Mouse (Mus musculus): ENCODE data around the gene S100a5. TPM values are rescaled to one million over a fixed set of nuclear protein-coding genes. Genes with fewer than 3 reads are reported as not detected.
A peak's percentile ranks its signal among the peaks of the same experiment; 100 is the strongest.

Gene S100a5
- polyA plus RNA-seq, 2 experiments from 2014 or later = not detected

DNA sequence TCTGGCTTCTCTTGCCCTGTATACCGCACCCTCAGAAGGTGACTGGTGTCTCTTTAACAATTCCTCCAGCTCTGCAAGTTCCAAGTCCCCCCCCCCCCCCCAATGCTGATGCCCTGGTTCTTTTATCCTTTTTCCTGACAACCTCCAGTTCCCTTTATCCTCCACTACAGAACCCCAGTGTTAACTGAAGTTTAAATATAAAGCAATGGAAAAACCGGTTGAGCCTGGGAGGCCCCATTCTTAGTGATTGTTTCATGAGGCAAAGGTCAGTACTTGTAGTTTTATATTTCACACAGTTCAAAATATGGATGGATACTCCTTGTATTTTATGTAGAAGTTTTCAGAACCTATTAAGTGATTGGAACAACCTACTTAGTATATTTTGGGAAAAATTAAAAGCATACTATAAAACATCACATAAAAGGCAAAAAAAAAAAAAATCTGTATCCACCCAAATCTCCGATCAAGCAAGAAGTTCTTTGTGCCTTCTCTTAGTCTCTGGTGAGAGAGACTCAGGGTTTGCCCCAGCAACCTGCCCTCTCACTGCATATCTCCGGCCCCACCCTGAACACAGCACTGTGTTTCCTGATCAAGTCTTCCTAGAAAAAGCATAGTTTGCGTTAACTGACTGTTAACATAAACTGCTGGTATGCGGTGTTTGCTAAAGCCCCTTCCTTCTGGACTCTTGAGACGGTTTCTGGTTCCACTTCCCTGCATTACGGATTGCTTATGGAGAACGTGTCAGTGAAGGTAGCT is 18.1 kb downstream of the S100a5 start:
- no peak for ATAC-seq

DNA sequence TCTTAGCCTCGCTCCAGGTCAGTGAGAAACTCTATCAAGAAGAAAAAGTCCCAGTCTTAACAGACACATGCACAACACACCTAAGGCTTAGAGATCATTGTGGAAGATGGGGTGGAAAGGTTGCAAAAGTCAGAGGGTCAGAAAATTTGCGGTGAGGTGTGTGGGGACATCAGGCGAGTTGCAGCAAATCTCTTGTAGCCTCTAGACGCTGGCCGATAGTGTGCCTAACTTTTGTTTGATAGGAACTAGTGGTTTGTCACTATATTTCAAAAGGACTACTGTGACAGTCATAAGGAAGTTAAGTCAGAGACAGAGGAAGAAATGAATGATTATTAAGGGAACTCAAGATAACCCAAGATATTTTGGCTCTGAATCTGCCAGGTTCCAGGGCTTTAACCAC is 19.0 kb downstream of the S100a5 start:
- ATAC-seq = no peak

DNA sequence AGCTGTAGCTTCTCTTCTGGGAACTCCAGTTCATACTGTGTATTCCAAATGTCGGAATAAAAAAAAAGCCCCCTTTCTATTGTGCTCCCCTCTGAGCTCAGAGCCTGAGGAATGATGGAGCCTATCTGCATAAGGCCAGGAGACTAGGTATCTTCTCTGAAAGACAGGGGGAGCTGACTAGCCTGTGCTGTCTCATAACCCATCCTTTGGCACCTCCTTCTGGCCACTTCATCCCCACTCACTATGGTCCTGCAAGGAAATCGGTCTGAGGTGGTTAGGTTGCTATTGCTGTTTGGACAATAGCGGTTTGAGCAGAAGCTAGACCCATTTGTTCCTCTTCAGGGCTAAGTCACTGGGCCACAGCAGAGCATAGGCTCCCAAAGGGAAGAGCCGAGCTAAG is 19.5 kb downstream of the S100a5 start:
- ATAC-seq = no peak

DNA sequence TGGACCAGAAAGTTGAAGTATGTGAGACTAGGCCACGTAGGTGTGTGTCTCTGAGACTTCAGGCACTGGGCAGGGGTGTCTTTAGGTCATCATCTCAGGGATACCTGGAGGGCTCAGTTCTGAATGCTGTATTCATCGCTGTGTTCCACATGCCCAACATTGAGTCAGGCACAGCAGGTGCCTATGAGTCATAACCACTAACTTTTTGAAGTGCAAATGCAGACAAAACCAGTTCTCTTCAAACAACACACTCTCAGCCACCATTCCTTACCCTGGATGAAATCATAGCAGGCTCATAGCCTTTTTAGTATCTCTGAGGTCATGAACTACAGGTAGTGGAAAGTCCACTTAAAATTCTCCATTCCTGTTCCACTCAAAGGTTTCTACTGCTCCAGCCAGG is 21.0 kb downstream of the S100a5 start:
- peak; percentile 43 for ATAC-seq

DNA sequence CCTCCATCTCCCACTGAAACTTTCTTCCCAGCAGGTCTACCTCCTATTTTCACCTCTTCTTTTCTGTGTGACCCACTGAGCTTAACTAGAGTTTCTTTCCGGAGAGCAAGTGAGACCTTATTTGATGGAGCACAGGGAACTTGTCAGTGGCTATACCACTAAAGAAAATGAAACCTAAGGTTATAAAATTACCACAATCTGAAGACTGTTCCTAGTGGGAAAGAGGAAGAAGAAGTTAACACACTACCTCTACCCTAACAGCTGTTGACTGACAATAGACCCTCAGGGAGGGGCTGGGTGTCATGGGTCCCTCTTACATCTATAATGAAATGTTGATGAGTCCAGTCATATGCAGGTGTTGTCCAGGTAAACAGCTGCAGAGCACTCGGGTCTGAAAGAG is 23.7 kb downstream of the S100a5 start:
- ATAC-seq = no peak

DNA sequence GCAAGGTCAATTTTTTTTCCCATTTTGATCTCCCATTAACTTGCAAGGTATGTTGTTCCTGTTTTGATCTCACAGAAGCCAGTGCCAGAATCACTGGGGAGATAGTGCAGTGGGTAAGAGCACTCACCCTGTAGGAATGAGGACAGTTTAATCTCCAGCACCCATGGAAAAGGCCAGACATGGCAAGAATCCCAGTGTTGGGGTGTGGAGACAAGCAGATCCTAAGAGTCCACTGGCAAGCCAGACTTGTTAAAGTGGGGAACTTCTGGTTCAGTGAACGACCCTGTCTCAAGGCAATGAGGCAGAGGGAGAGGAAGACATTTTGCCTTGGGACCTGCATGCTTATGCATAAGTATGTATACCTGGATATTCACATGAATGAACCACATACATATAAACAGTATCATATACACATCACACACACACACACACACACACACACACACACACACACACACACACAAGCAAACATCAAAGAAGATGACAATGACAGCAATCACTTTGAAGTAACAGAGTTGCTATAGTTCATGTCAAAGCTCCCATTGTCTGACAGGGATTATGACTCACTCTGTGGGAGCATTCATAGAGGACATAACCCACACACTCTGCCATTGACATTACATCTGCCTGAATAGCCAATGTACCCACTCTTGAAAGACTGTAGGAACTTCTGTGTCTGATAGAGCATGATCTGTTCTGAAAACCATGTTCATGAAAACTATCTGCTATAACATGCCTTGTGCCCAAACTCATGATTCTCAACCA is 30.4 kb downstream of the S100a5 start:
- ATAC-seq = no peak

DNA sequence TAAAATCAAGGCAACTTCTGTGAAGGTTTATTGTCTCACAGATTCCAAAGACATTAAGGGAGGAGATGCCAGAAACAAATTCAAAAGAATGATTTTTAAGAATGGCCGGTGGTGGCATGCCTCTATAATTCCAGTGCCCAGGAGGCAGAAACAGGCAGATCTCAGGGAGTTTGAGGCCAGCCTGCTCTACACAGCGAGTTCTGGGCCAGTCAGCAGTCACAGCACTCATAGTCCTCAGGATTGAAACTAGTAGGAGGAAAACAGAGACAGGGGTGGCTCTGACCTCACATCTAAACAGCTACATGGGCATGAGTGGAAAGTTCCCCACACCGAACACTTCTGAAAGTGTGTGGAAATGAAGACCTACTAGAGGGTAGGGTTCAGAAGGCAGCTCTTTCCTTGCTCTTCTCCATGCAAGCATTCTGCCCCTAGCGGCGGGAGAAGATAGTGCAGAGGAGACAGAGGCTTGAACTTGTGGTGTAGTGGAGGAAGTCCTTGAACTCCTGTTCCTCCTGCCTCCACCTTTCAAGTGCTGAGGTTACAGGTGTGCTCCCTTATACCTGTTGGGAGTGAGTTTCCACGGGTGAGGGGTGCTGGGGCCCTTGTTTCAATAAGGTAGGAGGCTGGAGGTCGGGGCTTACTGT is 31.3 kb downstream of the S100a5 start:
- peak; percentile 67 for ATAC-seq

DNA sequence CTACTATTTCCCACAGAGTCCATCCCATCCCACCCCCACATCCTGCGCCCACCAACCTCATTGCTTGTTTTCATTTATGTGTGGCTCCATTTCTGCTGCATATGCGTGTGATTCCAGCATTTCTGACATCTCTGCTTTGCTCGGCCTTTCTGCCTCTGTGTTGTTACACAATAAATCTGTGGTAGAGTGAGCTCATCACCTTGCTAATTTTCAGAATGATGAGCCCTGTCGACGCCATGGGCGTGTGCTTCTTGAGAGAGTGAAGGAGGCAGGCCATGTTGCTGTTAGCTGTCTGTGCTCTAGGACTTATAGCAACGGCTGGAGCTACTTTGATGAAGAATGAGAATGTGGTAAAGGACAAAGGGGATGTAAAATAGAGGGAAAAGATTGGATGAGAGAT is 32.7 kb downstream of the S100a5 start:
- ATAC-seq = no peak

DNA sequence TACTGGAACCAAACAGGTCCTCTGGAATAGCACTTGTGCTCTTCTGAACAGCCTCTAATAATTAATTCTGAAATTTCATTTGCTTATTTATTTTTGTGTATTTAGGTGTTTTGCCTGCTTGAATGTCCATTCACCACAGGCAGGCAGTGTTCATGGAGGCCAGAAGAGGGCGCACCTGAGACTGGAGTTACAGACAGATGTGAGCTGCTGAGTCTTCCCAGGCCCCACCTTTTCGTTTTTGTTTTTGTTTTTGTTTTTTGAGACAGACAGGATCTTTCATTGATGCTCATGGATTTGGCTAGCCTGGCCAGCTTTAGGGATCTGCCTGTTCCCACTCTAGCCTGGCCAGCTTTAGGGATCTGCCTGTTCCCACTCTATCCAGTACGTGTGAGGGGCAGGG is 35.9 kb downstream of the S100a5 start:
- ATAC-seq = no peak

DNA sequence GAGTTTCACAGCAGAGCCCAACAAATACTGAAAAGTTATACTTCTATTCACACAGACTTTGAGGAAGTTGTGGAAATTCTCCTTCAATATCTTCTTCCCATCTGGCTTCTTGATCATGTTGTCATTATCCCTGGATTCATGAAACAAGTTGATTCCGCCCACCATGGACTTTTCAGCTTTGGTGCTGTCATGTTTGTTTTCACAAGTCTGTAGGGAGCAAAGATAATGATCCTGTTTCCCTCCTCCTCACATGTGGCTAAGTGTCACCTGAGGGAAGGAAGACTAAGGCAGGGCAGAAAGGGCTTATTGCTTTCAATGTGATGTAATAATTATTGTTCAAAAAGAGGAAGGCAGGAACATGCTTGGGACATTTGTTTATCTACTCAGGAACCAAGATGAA is 39.0 kb downstream of the S100a5 start:
- ATAC-seq = no peak

DNA sequence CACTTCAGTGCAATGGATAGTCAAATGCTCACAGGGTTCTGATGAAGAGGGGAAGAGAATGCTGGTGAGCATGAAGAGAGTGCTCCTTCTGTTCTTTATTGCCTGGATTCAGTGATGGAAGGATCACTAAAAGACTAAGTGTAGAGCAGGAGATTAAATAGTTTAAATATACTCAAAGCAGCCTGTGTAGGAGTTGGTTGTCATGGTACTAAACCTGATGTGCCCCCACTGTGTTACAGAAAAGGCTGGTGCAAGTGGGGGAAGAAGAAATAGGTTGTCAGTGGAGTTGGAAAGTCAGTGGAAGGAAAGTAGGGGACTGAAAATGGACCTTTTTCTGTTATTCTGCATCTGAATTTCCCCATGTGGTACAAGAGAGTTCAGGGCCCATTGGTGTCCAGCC is 40.7 kb downstream of the S100a5 start:
- no peak for ATAC-seq

DNA sequence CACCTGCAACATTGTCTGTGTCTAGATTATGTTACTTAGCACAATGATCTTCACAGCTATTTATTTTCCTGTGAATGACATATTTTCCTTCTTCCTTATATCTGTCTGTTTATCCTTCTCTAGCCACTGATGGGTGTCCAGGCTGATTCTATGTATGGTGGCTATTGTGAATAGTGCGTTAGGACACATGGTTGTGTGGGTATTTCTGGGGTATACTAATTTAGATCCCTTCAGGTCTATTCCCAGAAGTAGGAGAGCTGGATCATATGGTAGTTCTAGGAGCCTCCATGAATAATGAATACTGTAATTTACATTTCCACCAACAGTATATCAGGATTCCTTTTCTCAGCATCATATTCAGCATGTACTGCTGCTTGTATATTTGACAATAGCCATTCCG is 41.5 kb downstream of the S100a5 start:
- ATAC-seq = no peak

DNA sequence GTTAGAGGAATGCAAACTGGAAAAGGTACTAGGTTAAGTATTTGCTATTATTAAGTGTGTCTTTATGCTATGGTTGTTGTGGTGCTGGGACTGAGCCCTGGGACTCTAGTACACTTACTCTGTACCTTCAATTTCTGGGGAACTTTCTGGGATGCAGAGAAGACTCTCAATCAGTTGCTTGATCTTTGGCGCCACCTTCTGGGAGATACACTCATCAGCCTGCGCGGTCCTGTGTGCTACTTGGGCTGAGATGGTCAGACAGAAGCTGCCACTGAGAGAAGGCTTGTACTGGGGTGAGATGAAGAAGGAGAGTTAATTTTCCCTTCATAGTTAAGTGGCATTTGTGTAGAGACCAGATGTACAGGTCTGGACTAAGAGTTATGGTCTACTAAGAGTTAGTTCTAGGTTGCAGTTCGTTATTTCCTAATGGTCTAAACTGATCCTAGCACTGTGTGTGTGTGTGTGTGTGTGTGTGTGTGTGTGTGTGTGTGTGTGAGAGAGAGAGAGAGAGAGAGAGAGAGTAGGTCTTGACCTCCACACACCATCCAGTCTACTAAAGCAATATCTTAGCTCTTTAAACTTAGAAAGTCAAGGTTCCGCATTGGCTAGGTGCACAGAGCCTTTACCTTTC is 44.7 kb downstream of the S100a5 start:
- peak; percentile 49 for ATAC-seq

DNA sequence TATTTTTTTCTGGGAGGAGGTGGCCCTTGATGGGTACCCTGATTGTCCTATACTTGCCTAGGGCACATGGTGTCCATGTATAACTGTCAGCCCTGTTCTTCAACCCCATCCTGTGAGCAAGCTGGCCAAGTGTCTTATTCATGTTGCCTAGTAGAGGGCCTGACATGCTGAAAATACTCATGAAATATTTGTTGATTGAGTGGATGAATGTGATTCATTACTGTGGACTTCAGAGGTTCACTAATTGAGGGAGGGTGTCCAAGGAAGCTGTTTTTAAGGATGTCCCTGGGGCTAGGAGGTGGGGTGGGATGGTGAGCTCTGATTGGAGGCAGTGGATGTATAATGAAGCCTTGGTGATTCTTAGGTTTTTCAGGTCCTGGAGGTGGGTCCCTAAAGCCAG is 45.4 kb downstream of the S100a5 start, which contains the start of gene S100a7a:
S100a7a (plus strand) TSS at position 301 of the 400 bp plus-strand sequence.
- ATAC-seq = no peak

DNA sequence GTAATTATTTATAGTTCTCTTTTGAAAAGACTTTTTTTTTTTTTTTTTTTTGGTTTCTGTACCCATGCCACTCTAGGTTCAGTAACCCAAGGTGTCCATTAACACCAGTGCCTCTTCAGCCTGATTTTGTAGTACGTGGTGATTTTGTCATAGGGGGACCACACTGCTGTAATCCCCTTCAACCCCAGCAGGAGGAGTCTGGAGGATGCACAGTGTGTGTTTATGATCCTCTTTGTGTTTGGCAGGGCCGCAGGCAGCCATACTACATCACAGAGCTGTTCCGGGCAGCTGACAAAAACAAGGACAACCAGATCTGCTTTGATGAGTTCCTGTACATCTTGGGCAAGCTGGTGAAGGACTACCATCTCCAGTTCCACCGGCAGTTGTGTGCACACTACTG is 49.1 kb downstream of the S100a5 start:
- no peak for ATAC-seq

DNA sequence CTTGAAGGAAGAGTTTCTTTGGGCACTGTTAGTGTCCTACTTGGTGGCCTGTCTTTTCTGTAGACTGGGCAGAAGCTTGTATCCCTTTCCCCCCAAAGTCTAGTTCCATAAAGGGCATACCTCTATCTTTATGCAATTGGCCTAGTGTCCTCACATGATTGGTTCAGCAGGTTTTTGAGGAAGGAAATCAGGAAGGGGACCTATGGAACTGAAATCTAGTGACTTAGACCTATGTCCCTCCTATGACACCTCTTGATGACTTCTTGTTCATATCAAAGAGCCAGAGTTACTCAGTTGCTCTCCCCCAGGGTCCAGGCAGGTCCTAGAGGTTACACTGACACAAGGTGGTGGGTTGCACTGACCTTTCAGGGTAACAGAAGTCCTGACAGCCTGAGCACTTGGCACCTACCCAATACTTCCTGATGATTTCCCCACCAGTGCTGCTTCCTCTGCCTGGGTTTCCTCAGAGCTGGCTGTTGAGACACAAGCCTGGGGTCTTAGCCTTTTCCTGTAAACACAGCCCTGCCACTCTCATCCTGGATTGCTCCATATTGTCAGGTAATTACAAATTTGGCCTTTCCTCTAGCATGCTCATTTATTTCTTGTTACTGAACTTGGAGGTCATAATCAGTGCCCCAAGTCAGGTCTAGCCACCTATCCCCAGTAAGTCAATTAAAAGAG is 51.2 kb downstream of the S100a5 start:
- no peak for ATAC-seq

Other genes starting within 250 kb of the S100a5 start
- gene Slc27a3, start 218.6 kb upstream of the S100a5 start, polyA plus RNA-seq (2017; shearing (Covaris generic)) = under 1 TPM in 1 of 2 experiments, not detected in 1; 0.19 TPM
- gene Ints3, start 174.9 kb upstream of the S100a5 start, polyA plus RNA-seq (2017; shearing (Covaris generic)) = 10 to 100 TPM; 16.9 to 17.9 TPM
- gene Npr1, start 142.7 kb upstream of the S100a5 start, polyA plus RNA-seq (2017; shearing (Covaris generic)) = not detected
- gene Ilf2, start 132.4 kb upstream of the S100a5 start, polyA plus RNA-seq (2017; shearing (Covaris generic)) = 100 to 1,000 TPM; 113 to 125 TPM
- 10 to 100 TPM; 60.4 to 65.0 TPM for gene Snapin, start 117.5 kb upstream of the S100a5 start, polyA plus RNA-seq (2017; shearing (Covaris generic))
- gene Chtop, start 99.0 kb upstream of the S100a5 start, polyA plus RNA-seq (2017; shearing (Covaris generic)) = 10 to 100 TPM; 50.3 to 57.9 TPM
- 1 to 10 TPM; 3.3 to 4.9 TPM for gene S100a1, start 94.1 kb upstream of the S100a5 start, polyA plus RNA-seq (2017; shearing (Covaris generic))
- gene S100a13, start 94.1 kb upstream of the S100a5 start, polyA plus RNA-seq (2017; shearing (Covaris generic)) = 100 to 1,000 TPM; 157 to 222 TPM
- gene S100a14, start 81.7 kb upstream of the S100a5 start, polyA plus RNA-seq (2017; shearing (Covaris generic)) = not detected
- gene S100a16, start 71.3 kb upstream of the S100a5 start, polyA plus RNA-seq (2017; shearing (Covaris generic)) = not detected
- 1 to 10 TPM; 2.1 to 2.5 TPM for gene S100a3, start 47.9 kb upstream of the S100a5 start, polyA plus RNA-seq (2017; shearing (Covaris generic))
- not detected for gene S100a2, start 18.3 kb upstream of the S100a5 start, polyA plus RNA-seq (2017; shearing (Covaris generic))
- not detected for gene Gm42674, start 6.6 kb upstream of the S100a5 start, polyA plus RNA-seq (2017; shearing (Covaris generic))
- gene S100a4, start 4.8 kb upstream of the S100a5 start, polyA plus RNA-seq (2017; shearing (Covaris generic)) = 100 to 1,000 TPM in 1 of 2 experiments, 10 to 100 TPM in 1; 74.9 to 104 TPM
- gene S100a6, start 4.4 kb downstream of the S100a5 start, polyA plus RNA-seq (2017; shearing (Covaris generic)) = 100 to 1,000 TPM; 291 to 360 TPM
- not detected for gene S100a7a, start 45.5 kb downstream of the S100a5 start, polyA plus RNA-seq (2017; shearing (Covaris generic))
- not detected for gene S100a8, start 60.5 kb downstream of the S100a5 start, polyA plus RNA-seq (2017; shearing (Covaris generic))
- not detected for gene S100a9, start 87.2 kb downstream of the S100a5 start, polyA plus RNA-seq (2017; shearing (Covaris generic))
- not detected for gene Pglyrp4, start 118.4 kb downstream of the S100a5 start, polyA plus RNA-seq (2017; shearing (Covaris generic))
- gene Gm5849, start 169.4 kb downstream of the S100a5 start, polyA plus RNA-seq (2017; shearing (Covaris generic)) = not detected

Data from CD4-positive, CD25-positive, alpha-beta regulatory T cell, adult 4 months (primary cell).